Mouse (Mus musculus): ENCODE results near the gene Tmprss13. TPM values are rescaled to one million over a fixed set of nuclear protein-coding genes. Genes with fewer than 3 reads are reported as not detected.
A peak's percentile ranks its signal among the peaks of the same experiment; 100 is the strongest.

Tmprss13 gene
- total RNA-seq, 2 experiments from 2014 or later: 0.22 to 0.43 TPM

GRCm38 (mm10) chr9:45326390-45326789 lies 7.5 kb downstream of the Tmprss13 start:
- intact Hi-C loops (cut with DNase I): no loop called here
- DNase-seq: no peak

GRCm38 (mm10) chr9:45328263-45328662 lies 9.4 kb downstream of the Tmprss13 start:
- no peak for DNase-seq
- intact Hi-C loops (cut with DNase I): no loop called here

- intact Hi-C loops (cut with DNase I): no loop called here
- DNase-seq: no peak
Observed at GRCm38 (mm10) chr9:45329577-45329976, 10.7 kb downstream of the Tmprss13 start.

GRCm38 (mm10) chr9:45337406-45337805 lies 18.5 kb downstream of the Tmprss13 start:
- DNase-seq: no peak
- intact Hi-C loops (cut with DNase I): no loop called here

GRCm38 (mm10) chr9:45343066-45343465 lies 24.2 kb downstream of the Tmprss13 start:
- intact Hi-C loops (cut with DNase I): no loop called here
- DNase-seq: no peak

GRCm38 (mm10) chr9:45345516-45345915 lies 26.6 kb downstream of the Tmprss13 start:
- no peak for DNase-seq
- intact Hi-C loops (cut with DNase I): loop anchor here (1.0 to 5.0 kb wide), 2 partner anchors 38 to 44 kb away; no protein-coding TSS in a partner anchor

- no peak for DNase-seq
- intact Hi-C loops (cut with DNase I): loop anchor here (5.0 kb wide), 1 partner anchor 39 kb away; no protein-coding TSS in a partner anchor
Observed at GRCm38 (mm10) chr9:45346276-45346675, 27.4 kb downstream of the Tmprss13 start.

GRCm38 (mm10) chr9:45348560-45348959 lies 29.7 kb downstream of the Tmprss13 start:
- intact Hi-C loops (cut with DNase I): loop anchor here (5.0 kb wide), 1 partner anchor 41 kb away; no protein-coding TSS in a partner anchor
- DNase-seq: no peak

- intact Hi-C loops (cut with DNase I): loop anchor here (5.0 kb wide), 1 partner anchor 42 kb away; no protein-coding TSS in a partner anchor
- DNase-seq: no peak
Observed at GRCm38 (mm10) chr9:45349181-45349580, 30.3 kb downstream of the Tmprss13 start.

- intact Hi-C loops (cut with DNase I): loop anchor here (5.0 kb wide), 1 partner anchor 43 kb away; no protein-coding TSS in a partner anchor
- no peak for DNase-seq
Observed at GRCm38 (mm10) chr9:45349851-45350250, 31.0 kb downstream of the Tmprss13 start.

- intact Hi-C loops (cut with DNase I): no loop called here
- no peak for DNase-seq
Observed at GRCm38 (mm10) chr9:45355192-45355591, 36.3 kb downstream of the Tmprss13 start.

- DNase-seq: no peak
- intact Hi-C loops (cut with DNase I): no loop called here
Observed at GRCm38 (mm10) chr9:45358356-45358755, 39.5 kb downstream of the Tmprss13 start.

- intact Hi-C loops (cut with DNase I): no loop called here
- DNase-seq: no peak
Observed at GRCm38 (mm10) chr9:45362051-45362461, 43.2 kb downstream of the Tmprss13 start.

GRCm38 (mm10) chr9:45363639-45364214 lies 44.8 kb downstream of the Tmprss13 start:
- DNase-seq: no peak
- intact Hi-C loops (cut with DNase I): no loop called here

GRCm38 (mm10) chr9:45367716-45368115 lies 48.8 kb downstream of the Tmprss13 start:
- DNase-seq: no peak
- intact Hi-C loops (cut with DNase I): no loop called here

- intact Hi-C loops (cut with DNase I): no loop called here
- peak in 1 of 2 experiments; percentile 26 for DNase-seq
Observed at GRCm38 (mm10) chr9:45368341-45368901, 49.5 kb downstream of the Tmprss13 start.

- DNase-seq: peak; percentile 34 to 44
- intact Hi-C loops (cut with DNase I): no loop called here
Observed at GRCm38 (mm10) chr9:45370117-45370561, 51.2 kb downstream of the Tmprss13 start, which contains the start of gene Fxyd6. Gene Fxyd6 (plus strand): TSS chr9:45370185.

- no peak for DNase-seq
- intact Hi-C loops (cut with DNase I): no loop called here
Observed at GRCm38 (mm10) chr9:45370616-45371336, 51.9 kb downstream of the Tmprss13 start.

GRCm38 (mm10) chr9:45371337-45371707 lies 52.4 kb downstream of the Tmprss13 start:
- no peak for DNase-seq
- intact Hi-C loops (cut with DNase I): no loop called here

GRCm38 (mm10) chr9:45373896-45374295 lies 55.0 kb downstream of the Tmprss13 start:
- intact Hi-C loops (cut with DNase I): no loop called here
- DNase-seq: no peak

- intact Hi-C loops (cut with DNase I): no loop called here
- DNase-seq: no peak
Observed at GRCm38 (mm10) chr9:45374988-45375502, 56.1 kb downstream of the Tmprss13 start.
